Mouse (Mus musculus) adrenal gland, adult 8-10 months (tissue): ENCODE measurements at regions not wholly inside any gene's neighbourhood (a gene's known extent, or its start where the extent isn't known, plus 50 kb on each side); places are given as distances from the start of the nearest gene placed in this dataset.
"Not testable (repeated sequence)": the region's sequence is repeated elsewhere in the genome, so short reads cannot be mapped to it uniquely, and the experiment has no call there.

Source experiments
- DNase-seq: peaks from one replicate; pipeline ENCODE4 v3.0.0; 2022

DNA sequence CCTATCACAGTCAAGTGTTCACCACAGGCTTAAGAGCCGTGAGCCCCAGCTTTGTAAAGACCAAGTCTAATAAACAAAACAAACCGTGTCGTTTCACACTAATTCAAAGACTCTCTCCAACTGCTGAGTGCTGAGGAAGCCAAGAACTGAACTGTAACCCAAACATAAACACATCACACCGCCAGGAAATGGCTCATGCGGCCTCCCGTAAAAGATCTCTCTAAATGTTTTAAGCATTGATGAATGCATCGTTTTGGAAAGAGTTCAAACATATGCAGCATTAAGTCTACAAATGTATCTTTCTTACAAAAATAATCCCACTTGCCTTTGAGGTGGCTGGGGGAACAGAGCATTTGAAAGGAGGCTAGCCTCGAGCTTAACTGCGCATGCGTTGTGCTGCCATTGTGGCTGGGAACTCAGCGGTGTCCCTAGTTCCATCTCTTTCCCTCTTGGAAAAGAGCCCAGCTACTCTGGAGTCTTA, 280.7 kb downstream of the Gxylt1 start:
- DNase-seq, result no peak

DNA sequence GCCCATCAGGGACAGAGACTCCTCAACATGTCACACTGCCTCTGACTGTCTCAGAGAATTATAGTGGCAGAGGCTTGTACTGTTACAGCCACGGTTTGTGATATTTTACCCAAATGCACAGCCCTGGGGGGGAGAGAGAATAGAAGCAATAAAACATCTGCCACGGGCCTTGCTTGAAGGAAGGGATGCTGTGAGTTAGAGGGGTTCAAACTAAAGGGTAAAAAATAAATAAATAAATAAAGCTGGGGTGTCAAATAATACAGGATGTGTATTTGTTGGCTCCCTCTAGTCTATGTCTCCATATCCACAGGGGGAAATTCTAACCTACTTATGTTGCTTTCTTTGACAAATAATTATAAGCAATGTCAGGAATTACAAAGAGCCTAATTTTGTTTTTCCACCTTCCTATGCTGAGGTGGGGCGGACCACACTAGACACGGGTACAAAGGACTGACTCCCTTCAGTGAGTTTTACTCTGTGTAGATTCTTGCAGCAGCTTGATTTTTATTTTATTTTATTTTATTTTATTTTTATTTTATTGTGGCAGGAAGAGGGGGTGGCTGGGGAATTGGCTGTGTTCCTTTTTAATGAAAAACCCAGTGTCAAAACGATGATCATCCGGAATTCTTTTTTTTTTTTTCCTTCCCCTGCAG, 281.3 kb downstream of the Gxylt1 start:
- DNase-seq, result no peak

GRCm38 (mm10) chr15:92975774-92976173, 299.2 kb downstream of the Gxylt1 start:
- no peak for DNase-seq

DNA sequence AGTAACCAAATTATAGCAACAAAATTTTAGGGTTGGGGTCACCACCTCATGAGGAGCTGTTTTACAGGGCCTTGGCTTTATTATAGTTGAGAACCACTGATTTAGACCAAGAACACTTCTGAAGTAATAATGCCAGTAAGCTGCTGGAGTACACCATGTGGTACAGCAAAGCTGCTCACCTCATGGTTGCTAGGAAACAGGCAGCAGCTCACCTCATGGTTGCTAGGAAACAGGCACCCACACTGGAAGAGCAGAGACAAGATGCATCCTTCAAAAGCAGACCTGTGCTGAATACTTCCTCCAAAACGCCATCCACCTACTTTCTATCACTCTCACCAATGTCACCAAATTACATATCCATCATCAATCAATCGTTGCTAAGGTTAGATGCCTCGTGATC, 300.0 kb downstream of the Gxylt1 start:
- no peak for DNase-seq

DNA sequence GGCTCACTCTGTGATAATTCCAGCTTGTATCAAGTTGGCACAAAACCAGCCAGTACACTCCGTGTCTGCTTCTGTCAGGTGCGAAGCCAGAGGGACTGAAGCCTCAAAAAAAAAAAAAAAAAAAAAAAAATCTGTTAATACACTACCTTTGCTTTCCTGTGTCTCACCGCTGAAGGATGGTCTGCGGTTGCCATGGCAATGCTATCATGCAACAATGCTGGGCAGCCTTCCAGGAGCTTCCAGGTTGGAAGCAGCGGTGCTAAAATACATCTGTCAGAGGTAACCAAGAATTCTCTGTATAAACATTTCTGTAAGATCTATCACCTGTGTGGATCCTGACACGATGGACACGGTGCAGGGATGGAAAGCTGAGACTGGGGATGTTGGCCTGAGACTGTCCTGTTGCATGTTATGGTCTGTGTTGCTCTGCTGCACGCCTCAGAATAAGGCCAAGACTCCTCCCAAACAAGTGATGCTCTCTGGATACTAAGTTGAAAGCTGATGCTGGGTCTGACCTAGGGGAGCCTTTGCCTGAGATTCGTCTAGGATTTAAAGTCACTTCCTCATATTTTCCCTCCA, 301.2 kb downstream of the Gxylt1 start:
- no peak for DNase-seq

GRCm38 (mm10) chr15:92965556-92965955, 309.4 kb downstream of the Gxylt1 start:
- DNase-seq, result no peak

DNA sequence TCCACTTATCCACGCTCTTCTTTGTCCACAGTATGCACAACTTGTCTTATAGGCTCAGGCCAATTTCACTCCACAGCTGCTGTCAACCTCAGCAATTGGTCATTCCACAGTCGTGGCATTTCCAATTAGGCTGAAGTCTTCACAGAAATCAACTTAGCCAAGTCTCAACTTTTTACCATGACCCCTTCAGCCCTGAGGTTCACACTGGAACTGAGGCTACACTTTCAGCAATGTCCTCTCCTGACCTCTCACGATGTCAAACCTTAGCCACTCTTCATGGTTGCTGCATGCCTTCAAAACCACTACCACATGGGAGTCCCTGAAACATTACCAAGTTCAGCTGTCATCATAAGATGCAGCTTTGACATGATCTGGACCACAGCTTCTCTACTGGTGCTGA, 310.1 kb downstream of the Gxylt1 start:
- no peak for DNase-seq

DNA sequence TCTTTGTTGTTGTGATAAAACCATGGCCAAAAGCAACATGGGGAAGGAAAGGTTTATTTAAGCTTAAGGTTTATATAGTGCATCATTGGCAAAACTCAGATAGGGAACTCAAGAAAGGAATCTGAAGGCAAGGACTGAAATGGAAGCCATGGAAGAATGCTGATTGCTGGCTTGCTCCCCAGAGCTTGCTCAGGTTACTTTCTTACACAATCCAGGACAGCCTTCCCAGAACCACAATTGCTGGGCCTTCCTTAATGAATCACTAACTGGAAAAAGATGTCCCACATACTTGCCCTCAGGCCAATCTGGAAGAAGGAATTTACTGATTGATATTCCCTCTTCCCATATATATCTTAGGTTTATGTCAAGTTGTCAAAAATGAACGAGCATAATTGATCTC, 310.8 kb downstream of the Gxylt1 start:
- DNase-seq, result no peak

- DNase-seq, result not testable (repeated sequence)
Measured at GRCm38 (mm10) chr15:92950912-92951311, 324.1 kb downstream of the Gxylt1 start.

DNA sequence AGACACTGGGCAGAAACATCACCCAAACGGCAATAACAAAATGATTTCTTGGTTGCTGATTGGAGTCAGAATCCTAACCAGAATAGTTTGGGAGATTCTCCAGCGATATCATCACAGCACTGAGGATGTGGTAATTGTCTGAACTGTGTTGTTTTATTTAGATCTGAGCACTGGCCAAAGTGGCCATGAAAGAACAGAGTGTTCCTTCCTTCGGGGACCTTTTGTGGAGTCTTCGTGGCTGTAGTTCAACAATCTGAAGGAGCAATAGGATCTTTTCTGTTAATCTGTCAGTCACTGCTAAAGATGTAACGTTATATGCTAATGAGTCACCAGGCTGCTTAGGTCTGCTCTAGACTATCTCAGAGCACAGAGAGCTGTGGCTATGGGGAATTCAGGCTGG, 328.8 kb downstream of the Gxylt1 start:
- no peak for DNase-seq

GRCm38 (mm10) chr15:92903821-92904220, 371.2 kb downstream of the Gxylt1 start:
- DNase-seq, result no peak

GRCm38 (mm10) chr15:92897277-92897676, 377.7 kb downstream of the Gxylt1 start:
- DNase-seq, result no peak

GRCm38 (mm10) chr15:92895836-92896235, 379.1 kb downstream of the Gxylt1 start:
- DNase-seq, result no peak

DNA sequence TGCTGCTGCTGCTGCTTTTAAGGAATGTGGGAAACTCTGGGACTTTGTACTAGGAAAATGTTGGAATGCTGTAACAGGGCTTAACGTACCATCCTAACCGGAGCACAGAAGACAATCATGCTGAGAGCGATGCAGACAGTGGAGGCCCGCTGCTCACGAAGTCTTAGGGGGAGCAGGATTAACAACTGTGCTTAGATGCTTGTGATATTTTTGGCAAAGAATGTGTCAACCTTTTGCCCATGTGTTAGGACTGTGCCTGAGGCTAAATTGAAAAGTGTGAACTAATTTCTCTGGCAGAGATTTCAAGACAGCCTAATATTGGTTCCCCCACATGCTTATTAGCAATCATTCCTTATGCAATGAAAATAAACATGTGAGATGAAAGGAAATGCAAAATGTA, 398.5 kb downstream of the Gxylt1 start:
- no peak for DNase-seq

DNA sequence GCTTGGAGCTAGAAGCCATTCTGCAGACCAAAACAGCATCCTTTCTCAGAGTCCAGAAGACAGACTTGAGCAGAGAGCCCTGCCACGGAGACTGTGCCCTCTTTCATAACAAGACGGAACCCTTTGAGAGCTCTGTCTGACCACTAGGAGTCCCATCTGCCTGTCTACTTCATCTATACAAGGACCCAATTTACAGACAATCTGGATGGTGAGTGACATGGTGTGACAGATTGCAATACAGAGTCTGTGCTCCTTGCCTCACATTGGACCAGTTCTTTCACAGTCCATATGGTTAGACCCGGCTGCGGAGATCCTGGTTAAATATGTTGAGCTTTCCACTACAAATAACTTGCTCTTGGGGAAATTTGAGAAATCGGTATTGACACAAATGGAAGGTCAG, 410.9 kb downstream of the Gxylt1 start:
- DNase-seq, result no peak

DNA sequence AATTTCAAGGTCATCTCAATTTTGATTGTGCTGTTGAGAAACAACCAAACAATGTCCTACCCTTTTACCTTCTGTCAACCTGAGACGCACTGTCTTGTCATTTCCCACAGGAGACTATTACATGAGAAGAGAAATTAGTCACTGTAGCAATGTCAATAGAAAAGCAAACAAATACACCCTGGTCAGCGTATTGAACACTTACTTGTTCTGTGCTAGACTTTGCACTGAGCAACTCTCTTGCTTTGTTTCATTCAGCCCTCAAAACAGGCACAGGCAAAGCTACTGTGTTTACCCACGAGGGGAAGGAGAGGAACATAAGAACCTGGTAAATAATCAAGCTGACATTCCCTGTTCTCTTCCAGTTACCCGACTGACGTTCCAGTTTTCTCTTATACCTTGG, 424.1 kb downstream of the Gxylt1 start:
- no peak for DNase-seq

DNA sequence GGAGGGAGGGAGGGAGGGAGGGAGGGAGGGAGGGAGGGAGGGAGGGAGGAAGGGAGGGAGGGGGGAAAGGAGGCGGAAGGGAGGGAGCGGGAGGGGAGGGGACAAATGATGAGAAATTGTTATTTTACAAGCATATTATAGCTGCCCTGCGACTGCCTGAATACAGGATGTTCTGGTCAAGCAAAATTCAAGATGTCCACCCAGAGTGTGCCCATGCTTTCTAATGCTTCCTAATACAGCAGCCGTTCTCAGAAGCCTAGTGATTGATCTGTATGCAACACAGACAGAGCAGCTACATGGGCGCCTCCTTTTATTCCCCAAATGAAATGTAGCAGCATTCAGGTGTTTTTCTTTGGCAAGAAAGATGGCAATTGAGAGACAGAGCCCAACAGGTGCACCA, 434.9 kb downstream of the Gxylt1 start:
- DNase-seq, result no peak

DNA sequence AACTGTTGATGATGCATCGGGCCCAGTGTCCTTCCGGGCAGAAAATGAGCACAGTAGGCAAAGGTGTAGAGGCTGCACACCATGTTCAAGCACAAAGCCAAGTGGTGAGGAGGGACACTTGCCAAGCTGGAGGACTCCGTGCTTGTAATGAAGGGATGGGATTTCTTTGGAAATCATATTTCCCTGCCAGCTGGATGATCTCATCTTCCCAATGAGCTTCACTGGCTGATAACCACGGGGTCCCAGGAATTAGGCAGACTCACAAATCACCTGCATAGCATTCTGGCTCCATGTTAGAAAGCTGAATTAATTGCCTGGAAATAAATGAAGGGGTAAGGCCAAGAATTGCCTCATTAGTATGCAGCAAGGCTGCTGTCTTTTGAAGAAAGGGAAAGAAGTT, 435.4 kb downstream of the Gxylt1 start:
- DNase-seq, result no peak

DNA sequence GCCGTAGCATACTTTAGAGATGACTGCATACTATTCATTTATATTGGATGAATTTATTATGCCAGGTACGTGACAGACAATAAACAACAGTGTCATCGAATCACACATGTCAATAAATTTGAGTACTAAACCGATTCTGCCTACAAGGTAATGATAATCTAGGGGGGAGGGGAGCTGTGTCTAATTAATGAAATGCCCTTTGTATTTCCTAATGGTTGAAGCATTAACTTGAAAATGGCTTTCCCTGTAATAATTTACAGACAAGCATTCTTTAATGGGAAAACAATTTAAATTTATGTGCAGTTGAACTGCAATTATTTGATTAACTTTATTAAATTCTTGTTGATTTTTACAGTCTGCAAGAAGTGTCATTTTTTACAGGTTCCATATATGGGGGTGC, 429.5 kb downstream of the Pdzrn4 start:
- no peak for DNase-seq
